Mouse (Mus musculus): ENCODE results near the gene Itsn1. TPM values are rescaled to one million over a fixed set of nuclear protein-coding genes. Genes with fewer than 3 reads are reported as not detected.

Itsn1 gene
- 24.6 and 49.2 TPM in 2 replicates for polyA plus RNA-seq (2012; ENCODE audit: insufficient read depth, low replicate concordance)

GRCm38 (mm10) chr16:91729066-91729482, at the start of gene Itsn1:
Itsn1 (plus strand) TSS chr16:91729281.
- Histone ChIP-seq H3K9me3 (no peaks in the 10 kb centered on the region), H3K4me1 (peaks cover 75% of the 10 kb centered on the region), H3K36me3 (replicated peaks; ENCODE audit: low read length) (peaks cover 32% of the 10 kb centered on the region), H3K4me3 (replicated peaks) (peak within 1 kb of the TSS; percentile 97), H3K27me3 (replicated peaks) (peaks cover 40% of the 10 kb centered on the region)
- no peak for TF ChIP-seq FLI1 (IDR thresholded peaks at IDR 0.05; ENCODE audit: low read length)
- TF ChIP-seq GATA1 (IDR thresholded peaks at IDR 0.05; ENCODE audit: borderline replicate concordance, low read length): no peak

- Histone ChIP-seq H3K4me3 (replicated peaks) (no peak overlapping the region), H3K36me3 (replicated peaks; ENCODE audit: low read length) (peaks cover 97% of the 10 kb centered on the region)
These were observed 48.4 kb upstream of the Itsn1 start for GRCm38 (mm10) chr16:91680656-91681055.

GRCm38 (mm10) chr16:91685526-91685925, 43.6 kb upstream of the Itsn1 start:
- Histone ChIP-seq H3K36me3 (replicated peaks; ENCODE audit: low read length) (peaks cover 65% of the 10 kb centered on the region), H3K4me3 (replicated peaks) (no peak overlapping the region), H3K4me1 (peaks cover 28% of the 10 kb centered on the region), H3K27me3 (replicated peaks) (peaks cover 3% of the 10 kb centered on the region), H3K9me3 (no peaks in the 10 kb centered on the region)
- TF ChIP-seq FLI1 (IDR thresholded peaks at IDR 0.05; ENCODE audit: low read length): no peak
- no peak for TF ChIP-seq GATA1 (IDR thresholded peaks at IDR 0.05; ENCODE audit: borderline replicate concordance, low read length)

More at GRCm38 (mm10) chr16:91680656-91681055, 48.4 kb upstream of the Itsn1 start:
- no peak for TF ChIP-seq FLI1 (IDR thresholded peaks at IDR 0.05; ENCODE audit: low read length)
- TF ChIP-seq GATA1 (IDR thresholded peaks at IDR 0.05; ENCODE audit: borderline replicate concordance, low read length): no peak
- H3K27me3 ChIP-seq (replicated peaks): no peaks in the 10 kb centered on the region
- no peaks in the 10 kb centered on the region for H3K9me3 ChIP-seq
- H3K4me1 ChIP-seq: peaks cover 2% of the 10 kb centered on the region; the same call in 1 of the 2 replicates

GRCm38 (mm10) chr16:91686369-91686768, 42.7 kb upstream of the Itsn1 start:
- no peaks in the 10 kb centered on the region for H3K9me3 ChIP-seq
- H3K27me3 ChIP-seq (replicated peaks): peaks cover 3% of the 10 kb centered on the region
- H3K4me1 ChIP-seq: peaks cover 32% of the 10 kb centered on the region
- no peak for TF ChIP-seq GATA1 (IDR thresholded peaks at IDR 0.05; ENCODE audit: borderline replicate concordance, low read length)
- TF ChIP-seq FLI1 (IDR thresholded peaks at IDR 0.05; ENCODE audit: low read length): no peak
- H3K4me3 ChIP-seq (replicated peaks): no peak overlapping the region
- H3K36me3 ChIP-seq (replicated peaks; ENCODE audit: low read length): peaks cover 65% of the 10 kb centered on the region

GRCm38 (mm10) chr16:91688023-91688618, 41.0 kb upstream of the Itsn1 start:
- Histone ChIP-seq H3K4me3 (replicated peaks) (peak overlapping the region; percentile 95), H3K4me1 (peaks cover 32% of the 10 kb centered on the region), H3K9me3 (no peaks in the 10 kb centered on the region), H3K36me3 (replicated peaks; ENCODE audit: low read length) (peaks cover 57% of the 10 kb centered on the region), H3K27me3 (replicated peaks) (peaks cover 3% of the 10 kb centered on the region)
- TF ChIP-seq FLI1 (IDR thresholded peaks at IDR 0.05; ENCODE audit: low read length) (no peak), GATA1 (IDR thresholded peaks at IDR 0.05; ENCODE audit: borderline replicate concordance, low read length) (no peak)

- Histone ChIP-seq H3K4me1 (peaks cover 32% of the 10 kb centered on the region), H3K27me3 (replicated peaks) (peaks cover 3% of the 10 kb centered on the region), H3K9me3 (no peaks in the 10 kb centered on the region), H3K36me3 (replicated peaks; ENCODE audit: low read length) (peaks cover 55% of the 10 kb centered on the region), H3K4me3 (replicated peaks) (peak within 1 kb of the TSS; percentile 95)
- TF ChIP-seq FLI1 (IDR thresholded peaks at IDR 0.05; ENCODE audit: low read length) (no peak), GATA1 (IDR thresholded peaks at IDR 0.05; ENCODE audit: borderline replicate concordance, low read length) (no peak)
These were observed 40.3 kb upstream of the Itsn1 start, which contains the start of gene Donson for GRCm38 (mm10) chr16:91688619-91689334. Donson (minus strand) TSS chr16:91688770.

GRCm38 (mm10) chr16:91689791-91690190, 39.3 kb upstream of the Itsn1 start:
- TF ChIP-seq GATA1 (IDR thresholded peaks at IDR 0.05; ENCODE audit: borderline replicate concordance, low read length) (no peak), FLI1 (IDR thresholded peaks at IDR 0.05; ENCODE audit: low read length) (no peak)
- H3K9me3 ChIP-seq: no peaks in the 10 kb centered on the region
- peak overlapping the region; percentile 83 for H3K4me3 ChIP-seq (replicated peaks)
- peaks cover 37% of the 10 kb centered on the region for H3K4me1 ChIP-seq
- H3K36me3 ChIP-seq (replicated peaks; ENCODE audit: low read length): peaks cover 54% of the 10 kb centered on the region
- H3K27me3 ChIP-seq (replicated peaks): peaks cover 3% of the 10 kb centered on the region

- Histone ChIP-seq H3K4me3 (replicated peaks) (peak overlapping the region; percentile 1), H3K4me1 (peaks cover 41% of the 10 kb centered on the region), H3K9me3 (no peaks in the 10 kb centered on the region), H3K27me3 (replicated peaks) (no peaks in the 10 kb centered on the region), H3K36me3 (replicated peaks; ENCODE audit: low read length) (peaks cover 77% of the 10 kb centered on the region)
- no peak for TF ChIP-seq GATA1 (IDR thresholded peaks at IDR 0.05; ENCODE audit: borderline replicate concordance, low read length)
- no peak for TF ChIP-seq FLI1 (IDR thresholded peaks at IDR 0.05; ENCODE audit: low read length)
These were observed 34.5 kb upstream of the Itsn1 start for GRCm38 (mm10) chr16:91694455-91695084.

GRCm38 (mm10) chr16:91695108-91695755, 33.8 kb upstream of the Itsn1 start:
- Histone ChIP-seq H3K9me3 (no peaks in the 10 kb centered on the region), H3K4me1 (peaks cover 34% of the 10 kb centered on the region), H3K36me3 (replicated peaks; ENCODE audit: low read length) (peaks cover 79% of the 10 kb centered on the region)

More at GRCm38 (mm10) chr16:91695108-91695755, 33.8 kb upstream of the Itsn1 start:
- TF ChIP-seq GATA1 (IDR thresholded peaks at IDR 0.05; ENCODE audit: borderline replicate concordance, low read length): no peak
- TF ChIP-seq FLI1 (IDR thresholded peaks at IDR 0.05; ENCODE audit: low read length): no peak
- peak overlapping the region; percentile 38 for H3K4me3 ChIP-seq (replicated peaks)
- H3K27me3 ChIP-seq (replicated peaks): no peaks in the 10 kb centered on the region

Measured in megakaryocyte, embryonic 14.5 days (primary cell).